Mouse (Mus musculus) E14TG2a.4 (cell line): ENCODE measurements at regions not wholly inside any gene's neighbourhood (a gene's known extent, or its start where the extent isn't known, plus 50 kb on each side); places are given as distances from the start of the nearest gene placed in this dataset.
"Not testable (repeated sequence)": the region's sequence is repeated elsewhere in the genome, so short reads cannot be mapped to it uniquely, and the experiment has no call there.

ENCODE experiments used
- H3K27me3 ChIP-seq: 2 replicates; pipeline ENCODE4 v1.6.1; 2014; ENCODE audit warnings: low read length, control low read depth; ENCODE audit not compliant: insufficient read depth
- H3K36me3 ChIP-seq: 2 replicates; pipeline ENCODE4 v1.6.1; 2014; ENCODE audit warnings: low read length, control low read depth; ENCODE audit not compliant: insufficient read depth
- H3K4me1 ChIP-seq: replicated peaks from 2 replicates; pipeline ENCODE4 v1.6.1; 2014; ENCODE audit warnings: low read depth, low read length, control low read depth
- H3K4me3 ChIP-seq: replicated peaks from 2 replicates; pipeline ENCODE4 v1.5.1; 2014; ENCODE audit warnings: mild to moderate bottlenecking, low read length
- H3K9me3 ChIP-seq: 2 replicates; pipeline ENCODE4 v1.6.1; 2014; ENCODE audit warnings: low read length, control low read depth
- CTCF ChIP-seq: conservative IDR thresholded peaks from 2 replicates; pipeline ENCODE4 v1.5.1; 2014; ENCODE audit warnings: low read length
- NANOG ChIP-seq: IDR thresholded peaks from 2 replicates; pipeline ENCODE4 v1.6.1; 2014; ENCODE audit warnings: borderline replicate concordance, low read length, mixed read lengths
- POU5F1 ChIP-seq: IDR thresholded peaks from 2 replicates; pipeline ENCODE4 v1.6.1; 2014; ENCODE audit warnings: low read length, borderline replicate concordance

DNA sequence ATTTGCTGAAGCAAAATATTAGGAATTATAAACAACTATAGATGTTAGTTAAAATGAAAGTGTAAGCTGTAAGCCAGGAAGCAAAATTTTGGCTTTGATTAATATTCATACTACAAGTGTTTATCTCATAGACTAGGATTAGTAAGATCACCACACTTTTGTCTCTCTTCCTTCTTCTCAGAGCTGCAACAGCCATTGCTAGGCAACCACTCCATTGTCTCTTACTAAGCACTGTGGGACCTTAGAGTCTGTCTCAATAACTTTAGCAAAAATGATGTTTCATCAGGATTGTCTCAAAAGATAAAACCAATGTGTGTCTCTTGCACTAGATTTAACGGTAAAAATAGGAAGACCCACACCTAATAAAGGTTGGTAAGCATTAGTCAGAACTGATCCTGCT lies 384.3 kb downstream of the Car8 start:
- no peak overlapping the region for H3K4me3 ChIP-seq
- TF ChIP-seq NANOG: no peak
- TF ChIP-seq CTCF: no peak
- TF ChIP-seq POU5F1: no peak
- H3K9me3 ChIP-seq: no peaks in the 10 kb centered on the region
- H3K36me3 ChIP-seq: no peaks in the 10 kb centered on the region
- no peaks in the 10 kb centered on the region for H3K4me1 ChIP-seq
- H3K27me3 ChIP-seq: no peaks in the 10 kb centered on the region

DNA sequence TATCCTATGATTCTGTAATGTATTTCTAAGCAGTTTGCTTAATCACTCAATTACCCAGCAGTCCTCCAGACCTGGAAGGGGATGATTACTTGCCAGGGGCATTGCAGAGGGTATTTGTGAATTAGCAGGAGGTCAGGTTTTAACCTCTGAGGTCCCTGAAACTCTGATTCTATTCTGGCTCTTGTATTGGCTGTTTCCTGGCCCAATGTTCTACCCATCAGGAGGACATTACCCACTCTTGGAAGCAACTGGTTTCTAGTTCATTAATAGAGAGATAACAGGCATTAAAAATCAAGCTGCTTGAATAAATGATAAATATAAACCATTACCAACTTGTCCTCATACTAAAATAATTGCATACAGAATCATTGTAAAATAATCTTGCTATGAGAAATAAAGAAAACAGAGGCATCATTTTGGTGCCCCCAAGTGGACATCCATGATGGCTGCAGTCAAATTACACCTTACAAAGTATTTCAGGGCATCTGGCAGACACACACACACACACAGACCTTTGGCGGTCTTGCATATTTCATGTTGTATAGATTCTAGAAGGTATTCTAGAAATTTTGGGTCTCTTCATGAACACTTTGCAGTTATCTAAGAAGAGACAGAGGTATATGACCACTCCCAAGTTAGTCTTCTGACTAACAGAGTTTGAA lies 385.6 kb downstream of the Car8 start:
- H3K9me3 ChIP-seq: no peaks in the 10 kb centered on the region
- H3K27me3 ChIP-seq: no peaks in the 10 kb centered on the region
- H3K4me1 ChIP-seq: no peaks in the 10 kb centered on the region
- no peak overlapping the region for H3K4me3 ChIP-seq
- TF ChIP-seq POU5F1: no peak
- TF ChIP-seq CTCF: peak; percentile 37; the same call in 1 of the 2 replicates
- no peak for TF ChIP-seq NANOG
- H3K36me3 ChIP-seq: no peaks in the 10 kb centered on the region

DNA sequence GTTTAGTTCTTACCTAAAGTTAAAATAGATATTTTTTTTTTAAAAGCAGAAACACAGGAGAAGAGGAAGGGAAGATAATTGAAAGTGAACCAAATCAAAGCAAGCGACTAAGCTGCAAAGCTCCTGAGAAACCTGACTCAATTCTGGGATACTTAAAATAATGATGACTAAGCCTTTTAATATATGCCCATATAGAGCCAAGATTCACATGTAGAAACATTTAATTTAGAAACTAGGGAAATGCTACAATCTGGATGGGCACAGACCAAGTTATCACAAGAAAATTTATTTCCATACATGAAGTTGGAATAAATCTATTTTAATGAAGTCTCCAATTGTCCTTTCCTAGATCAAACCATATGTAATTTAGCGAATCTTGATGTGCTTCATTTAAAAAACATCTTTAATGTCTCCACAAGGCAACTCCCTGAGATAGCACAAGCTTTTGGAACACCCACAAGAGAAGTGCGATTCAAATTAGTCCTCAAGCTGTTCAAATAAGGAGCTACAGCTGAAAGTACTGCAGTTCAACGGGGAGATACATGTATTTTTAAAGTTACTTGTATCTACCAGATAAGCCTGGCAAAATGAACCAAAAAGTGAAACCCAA lies 386.7 kb downstream of the Car8 start:
- no peaks in the 10 kb centered on the region for H3K4me1 ChIP-seq
- H3K27me3 ChIP-seq: no peaks in the 10 kb centered on the region
- H3K9me3 ChIP-seq: no peaks in the 10 kb centered on the region
- no peak overlapping the region for H3K4me3 ChIP-seq
- H3K36me3 ChIP-seq: no peaks in the 10 kb centered on the region
- TF ChIP-seq NANOG: no peak
- TF ChIP-seq POU5F1: no peak
- TF ChIP-seq CTCF: no peak

DNA sequence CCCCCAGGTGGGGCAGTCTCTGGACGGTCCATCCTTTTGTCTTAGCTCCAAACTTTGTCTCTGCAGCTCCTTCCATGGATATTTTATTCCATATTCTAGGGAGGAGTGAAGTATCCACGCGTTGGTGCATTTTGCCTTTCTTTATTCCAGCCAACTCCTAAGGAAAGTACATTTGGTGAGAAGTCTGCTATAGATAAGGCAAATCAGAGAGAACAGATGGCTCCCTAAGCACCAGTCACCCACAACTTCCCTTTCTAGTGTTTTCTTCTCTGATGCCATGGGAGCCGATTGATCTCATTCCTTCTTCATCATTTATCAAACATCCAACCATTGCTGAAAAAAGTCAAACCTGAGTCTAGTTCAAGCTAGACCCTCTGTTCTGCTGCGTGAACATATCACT lies 391.4 kb downstream of the Car8 start:
- Histone ChIP-seq H3K27me3 (no peaks in the 10 kb centered on the region), H3K4me3 (no peak overlapping the region)

DNA sequence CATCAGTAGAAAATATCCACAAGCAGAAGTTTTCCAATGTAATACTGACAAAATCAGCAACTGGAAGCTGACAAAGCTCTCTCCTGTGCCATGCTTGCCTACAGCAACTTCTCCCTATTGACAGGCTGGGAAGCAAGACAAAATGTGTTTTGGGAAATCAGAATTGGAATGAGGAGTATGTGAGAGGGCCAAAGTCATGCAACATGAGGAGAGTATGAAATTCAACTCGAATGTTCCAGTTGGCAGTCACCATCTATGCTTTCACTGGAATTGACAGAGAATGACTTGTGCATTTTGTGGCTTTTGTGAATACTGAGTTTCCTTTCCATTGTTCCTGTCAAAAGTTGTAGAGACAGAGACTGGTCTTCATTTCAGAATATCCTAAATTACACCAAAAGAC lies 409.7 kb downstream of the Car8 start:
- Histone ChIP-seq H3K27me3 (no peaks in the 10 kb centered on the region), H3K36me3 (no peaks in the 10 kb centered on the region), H3K4me3 (no peak overlapping the region), H3K9me3 (no peaks in the 10 kb centered on the region), H3K4me1 (no peaks in the 10 kb centered on the region)
- TF ChIP-seq POU5F1 (no peak), NANOG (no peak), CTCF (no peak)

More for the DNA sequence above, 391.4 kb downstream of the Car8 start:
- no peak for TF ChIP-seq NANOG
- no peak for TF ChIP-seq POU5F1
- TF ChIP-seq CTCF: no peak
- H3K4me1 ChIP-seq: no peaks in the 10 kb centered on the region
- H3K36me3 ChIP-seq: no peaks in the 10 kb centered on the region
- H3K9me3 ChIP-seq: no peaks in the 10 kb centered on the region

DNA sequence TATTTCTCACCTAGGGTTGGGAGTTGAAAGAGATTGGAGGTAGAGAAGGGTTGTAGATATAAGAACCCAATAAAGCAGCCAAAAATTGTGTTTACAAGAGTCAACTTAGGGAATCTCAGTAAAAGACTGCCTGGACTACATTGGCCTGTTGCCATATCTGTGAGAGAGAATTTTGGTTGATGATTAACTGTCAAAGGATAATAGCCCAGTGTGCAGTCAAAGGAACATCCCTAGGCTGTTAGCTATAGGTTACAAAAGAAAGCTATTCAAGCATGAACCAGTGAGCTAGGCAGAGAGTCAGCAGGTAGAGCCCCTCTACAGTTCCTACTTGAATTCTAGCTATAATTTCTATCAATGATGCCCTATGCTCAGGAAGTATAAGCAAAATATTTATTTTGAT lies 419.0 kb downstream of the Car8 start:
- Histone ChIP-seq H3K27me3 (peaks cover under 1% of the 10 kb centered on the region; the same call in 1 of the 2 replicates), H3K4me3 (no peak overlapping the region), H3K4me1 (no peaks in the 10 kb centered on the region), H3K36me3 (no peaks in the 10 kb centered on the region), H3K9me3 (no peaks in the 10 kb centered on the region)
- TF ChIP-seq POU5F1 (no peak), NANOG (no peak), CTCF (no peak)

DNA sequence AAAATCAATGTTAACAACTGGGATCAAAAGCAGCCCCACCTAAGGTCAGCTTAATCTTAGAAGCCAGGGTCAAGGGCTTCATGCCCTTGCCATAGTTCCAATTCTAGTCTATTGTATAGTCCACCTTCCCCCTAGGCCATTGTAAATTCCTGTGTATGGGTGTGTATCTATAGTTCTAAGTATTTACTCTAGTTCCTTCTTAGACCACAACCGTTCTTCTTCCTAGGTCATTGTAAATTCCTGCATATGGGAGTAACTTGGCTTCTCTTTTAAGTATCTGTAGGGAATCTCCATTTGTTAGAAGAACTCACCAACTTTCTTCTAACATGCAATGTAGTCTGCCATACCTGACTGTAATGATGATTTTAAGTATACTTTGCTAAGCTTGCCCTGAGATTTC lies 461.1 kb downstream of the Car8 start:
- not testable (repeated sequence) for H3K27me3 ChIP-seq, H3K36me3 ChIP-seq, H3K4me1 ChIP-seq, H3K4me3 ChIP-seq
- peaks cover 25% of the 10 kb centered on the region for H3K9me3 ChIP-seq

DNA sequence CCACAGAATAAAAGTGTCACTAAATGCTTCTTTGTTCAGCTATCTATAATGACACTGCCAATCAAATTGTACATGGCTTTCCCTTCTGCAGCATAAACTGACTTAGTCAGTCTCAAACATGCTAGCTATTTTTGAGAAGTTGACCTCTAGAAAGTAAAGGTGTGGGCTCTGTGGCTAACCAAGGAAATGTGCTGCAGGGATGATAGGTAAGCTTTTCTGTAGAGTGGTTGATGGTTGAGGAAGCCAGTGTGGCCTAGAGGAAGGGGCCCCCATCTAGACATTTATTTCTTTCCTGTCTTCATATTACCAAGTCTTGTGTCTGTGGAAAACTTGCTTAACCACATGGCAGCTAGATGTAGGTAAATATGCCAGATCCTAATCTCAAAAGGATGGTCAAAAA lies 483.4 kb downstream of the Car8 start:
- no peak for TF ChIP-seq NANOG
- TF ChIP-seq POU5F1: no peak
- no peak for TF ChIP-seq CTCF
- no peak overlapping the region for H3K4me3 ChIP-seq
- H3K4me1 ChIP-seq: no peaks in the 10 kb centered on the region
- H3K9me3 ChIP-seq: peaks cover 7% of the 10 kb centered on the region; the same call in 1 of the 2 replicates
- no peaks in the 10 kb centered on the region for H3K27me3 ChIP-seq
- H3K36me3 ChIP-seq: no peaks in the 10 kb centered on the region

DNA sequence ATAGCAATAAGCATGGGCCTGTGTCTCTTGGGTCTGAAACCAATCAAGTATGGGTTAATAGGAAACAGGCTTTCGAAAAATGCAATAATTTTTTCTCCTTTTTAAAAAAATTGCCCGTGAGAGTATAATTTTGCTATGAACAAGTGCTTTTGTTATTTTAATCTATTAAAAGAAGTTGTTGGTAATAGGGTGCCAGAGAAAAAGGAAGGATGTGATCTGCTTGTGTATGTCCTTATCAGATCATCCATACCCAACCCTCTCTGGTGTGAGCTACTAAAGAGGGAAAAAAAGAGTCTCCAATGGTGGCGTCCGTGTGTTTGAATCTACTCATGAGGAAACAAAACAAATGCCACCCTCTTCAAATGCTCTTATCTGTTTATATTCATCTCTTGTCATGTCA lies 484.9 kb downstream of the Car8 start:
- no peaks in the 10 kb centered on the region for H3K4me1 ChIP-seq
- no peaks in the 10 kb centered on the region for H3K36me3 ChIP-seq
- TF ChIP-seq CTCF (no peak), NANOG (no peak), POU5F1 (no peak)

More for the DNA sequence above, 484.9 kb downstream of the Car8 start:
- Histone ChIP-seq H3K4me3 (no peak overlapping the region), H3K9me3 (no peaks in the 10 kb centered on the region), H3K27me3 (no peaks in the 10 kb centered on the region)
